In genomic region chr12:59132462-59132861, GRCm38 (mm10) we compare ENCODE assay signal across 8 mouse cellular contexts. TPM values are rescaled to one million over a fixed set of nuclear protein-coding genes. Genes with fewer than 3 reads are reported as not detected.
DNase-seq lines count a peak whose midpoint lies in the region; ATAC-seq and TF ChIP-seq lines count a peak whose summit lies in the region.

No protein-coding gene starts in this region.

- H3K9ac ChIP-seq in forebrain, postnatal 0 days = no peak overlapping the region
- peak overlapping the region; percentile 86 for H3K9ac ChIP-seq in liver, embryonic 16.5 days (ENCODE audit: low read depth, low read length)

- TF ChIP-seq CTCF in cerebellum, adult 2 months (IDR thresholded peaks at IDR 0.05; ENCODE audit: borderline replicate concordance, insufficient read depth, low read depth, low read length) = no peak
- no peak for TF ChIP-seq CTCF in C2C12 (IDR thresholded peaks at IDR 0.05; ENCODE audit: control insufficient read depth, insufficient read depth, insufficient read length)
- no peak for TF ChIP-seq CTCF in forebrain, postnatal 0 days (IDR thresholded peaks at IDR 0.05; ENCODE audit: low read depth)

- peaks cover 53% of the 10 kb centered on the region for H3K79me3 ChIP-seq in C2C12 (ENCODE audit: low read depth)

- WGBS in cerebellum, adult 2 months = 29% methylated on average over 3 of the region's 3 CpGs
- 43% methylated on average over 3 of the region's 3 CpGs for WGBS in forebrain, postnatal 0 days
- 18% methylated on average over 3 of the region's 3 CpGs for WGBS in liver, embryonic 16.5 days (ENCODE audit: insufficient replicate concordance)

- peaks cover 6% of the 10 kb centered on the region for H3K4me1 ChIP-seq in cerebellum, adult 2 months (ENCODE audit: control insufficient read depth, insufficient read depth, low read length)
- 0 out of 2 replicates have a peak, but pooled peaks cover 11% of the 10 kb centered on the region for H3K4me1 ChIP-seq in forebrain, postnatal 0 days (ENCODE audit: insufficient read depth)
- peaks cover 48% of the 10 kb centered on the region for H3K4me1 ChIP-seq in liver, embryonic 16.5 days (ENCODE audit: control insufficient read depth, low read depth, low read length)

- no peak overlapping the region for H3K27ac ChIP-seq in cerebellum, adult 2 months (ENCODE audit: insufficient read depth, low read length)
- H3K27ac ChIP-seq in forebrain, postnatal 0 days (ENCODE audit: low read depth, low read length) = no peak overlapping the region
- peak overlapping the region; percentile 74 for H3K27ac ChIP-seq in liver, embryonic 16.5 days (ENCODE audit: low read length)

- H3K9me3 ChIP-seq in forebrain, postnatal 0 days (ENCODE audit: low read length) = no peaks in the 10 kb centered on the region
- H3K9me3 ChIP-seq in liver, embryonic 16.5 days (replicated peaks; ENCODE audit: control insufficient read depth, low read length) = no peaks in the 10 kb centered on the region

- no peak for ATAC-seq in forebrain, postnatal 0 days
- no peak for ATAC-seq in liver, embryonic 16.5 days (ENCODE audit: low read depth)

- H3K27me3 ChIP-seq in cerebellum, adult 2 months (ENCODE audit: control insufficient read depth, insufficient read depth, low read length) = no peaks in the 10 kb centered on the region
- H3K27me3 ChIP-seq in C2C12 (ENCODE audit: control insufficient read depth, insufficient read depth, insufficient read length) = no peaks in the 10 kb centered on the region
- H3K27me3 ChIP-seq in forebrain, postnatal 0 days (ENCODE audit: insufficient read depth, low read length) = no peaks in the 10 kb centered on the region
- no peaks in the 10 kb centered on the region for H3K27me3 ChIP-seq in liver, embryonic 16.5 days (ENCODE audit: control insufficient read depth, insufficient read depth, low read depth, low read length)

- peak overlapping the region; percentile 82 for H3K4me2 ChIP-seq in forebrain, postnatal 0 days (ENCODE audit: low read depth)
- H3K4me2 ChIP-seq in liver, embryonic 16.5 days (ENCODE audit: low read depth, low read length) = peak overlapping the region; percentile 100

- no peak for TF ChIP-seq POLR2A in cerebellum, adult 2 months (IDR thresholded peaks at IDR 0.05; ENCODE audit: borderline replicate concordance, insufficient read depth, low read length)

- H3ac ChIP-seq in C2C12 (ENCODE audit: control insufficient read depth, insufficient read length, low read depth) = peak overlapping the region; percentile 40

- peaks cover 62% of the 10 kb centered on the region for H3K79me2 ChIP-seq in C2C12 (ENCODE audit: control insufficient read depth, insufficient read depth)

- no peak for DNase-seq in cerebellum, adult 2 months
- DNase-seq in cerebellum, postnatal 4 days (ENCODE audit: low spot score in 2 of 2) = no peak
- DNase-seq in forebrain, postnatal 0 days = no peak
- DNase-seq in thymus, postnatal 25 days = no peak
- DNase-seq in kidney, postnatal 36 days = no peak
- no peak for DNase-seq in ovary, postnatal 36 days (ENCODE audit: low spot score)

- H3K36me3 ChIP-seq in C2C12 (ENCODE audit: control insufficient read depth, insufficient read depth) = peaks cover 14% of the 10 kb centered on the region
- no peaks in the 10 kb centered on the region for H3K36me3 ChIP-seq in forebrain, postnatal 0 days (ENCODE audit: insufficient read depth)
- no peaks in the 10 kb centered on the region for H3K36me3 ChIP-seq in liver, embryonic 16.5 days (ENCODE audit: control insufficient read depth, insufficient read depth)

- peak overlapping the region; percentile 36 for H3K4me3 ChIP-seq in cerebellum, adult 2 months (replicated peaks; ENCODE audit: insufficient read depth, low read depth, low read length)
- peak overlapping the region; percentile 63 for H3K4me3 ChIP-seq in C2C12 (ENCODE audit: insufficient read depth, poor library complexity, severe bottlenecking)
- H3K4me3 ChIP-seq in forebrain, postnatal 0 days (ENCODE audit: low read depth, low read length) = peak overlapping the region; percentile 91
- peak overlapping the region; percentile 79 for H3K4me3 ChIP-seq in liver, embryonic 16.5 days (ENCODE audit: low read depth, low read length)

TF ChIP-seq in C2C12, 6 proteins besides CTCF, POLR2A, EP300 and RAD21:
- TF ChIP-seq CEBPB (IDR thresholded peaks at IDR 0.05; ENCODE audit: low read depth) = no peak
- TF ChIP-seq FOSL1 (IDR thresholded peaks at IDR 0.05; ENCODE audit: insufficient read depth, low read length, poor library complexity, severe bottlenecking) = no peak
- no peak for TF ChIP-seq USF1 (IDR thresholded peaks at IDR 0.05; ENCODE audit: low read depth)
- no peak for TF ChIP-seq MYOD1 (IDR thresholded peaks at IDR 0.05; ENCODE audit: control insufficient read depth, insufficient read length, low read depth)
- no peak for TF ChIP-seq MYOG (IDR thresholded peaks at IDR 0.05; ENCODE audit: control insufficient read depth, extremely low read depth, insufficient read length)
- TF ChIP-seq MAX (IDR thresholded peaks at IDR 0.05) = no peak

RNA-seq across cellular contexts. Expression of gene Mia2, which starts 36.9 kb away (rescaled TPM):
- polyA plus RNA-seq in cerebellum, adult 2 months (2012; rRNA removed) = 59.2 and 59.8 TPM in 2 replicates
- polyA plus RNA-seq in C2C12 (2012; fragmentation: generic; extraction: Trizol) = 13.3 TPM
- 24.2 and 29.6 TPM in 2 replicates for total RNA-seq in forebrain, postnatal 0 days (2014; rRNA removed)
- polyA plus RNA-seq in forebrain, postnatal 0 days (2015; fragmentation: Nextera tagmentation; extraction: Ambion mirVana) = 21.5 and 26.9 TPM in 2 replicates
- 53.3 and 56.2 TPM in 2 replicates for polyA plus RNA-seq in liver, embryonic 16.5 days (2015; fragmentation: Nextera tagmentation; extraction: Ambion mirVana)

Comparison
In these comparisons a context has a peak if more than half of its experiments do, and no peak if none do; other contexts are left out.
1. H3K4me3 ChIP-seq: peak in every context shown above with its lines; median percentile 91 in forebrain, postnatal 0 days; 79 in liver, embryonic 16.5 days; 63 in C2C12; 36 in cerebellum, adult 2 months.